Mouse (Mus musculus) intestine, postnatal 0 days (tissue): ENCODE measurements around the gene Tnfrsf23. TPM values are rescaled to one million over a fixed set of nuclear protein-coding genes. Genes with fewer than 3 reads are reported as not detected.

Experiments
- ATAC-seq: fragments of 200-750 bp; cut with Nextera tagmentation; 2 replicates; pipeline ENCODE4 v1.8.0; 2017; ENCODE audit warnings: mild to moderate bottlenecking, moderate TSS enrichment, moderate library complexity
- H3K27ac ChIP-seq: fragments of 300-500 bp; sonication (generic); 2 replicates; pipeline ENCODE4 v1.5.1; 2014; ENCODE audit warnings: mild to moderate bottlenecking, low read depth, low read length, moderate library complexity
- H3K27me3 ChIP-seq: fragments of 300-500 bp; sonication (generic); replicated peaks from 2 replicates; pipeline ENCODE4 v1.6.1; 2014; ENCODE audit warnings: low read length, mixed read lengths; ENCODE audit not compliant: control insufficient read depth, insufficient read depth
- H3K36me3 ChIP-seq: fragments of 300-500 bp; sonication (generic); 2 replicates; pipeline ENCODE4 v1.6.1; 2014; ENCODE audit warnings: mild to moderate bottlenecking, moderate library complexity; ENCODE audit not compliant: control insufficient read depth, insufficient read depth
- H3K4me1 ChIP-seq: fragments of 300-500 bp; sonication (generic); replicated peaks from 2 replicates; pipeline ENCODE4 v1.6.1; 2014; ENCODE audit warnings: antibody characterized with exemption, low read length, mixed read lengths; ENCODE audit not compliant: control insufficient read depth, insufficient read depth
- H3K4me2 ChIP-seq: fragments of 300-500 bp; sonication (generic); replicated peaks from 2 replicates; pipeline ENCODE4 v1.6.1; 2014; ENCODE audit warnings: low read depth, mild to moderate bottlenecking, moderate library complexity
- H3K4me3 ChIP-seq: fragments of 300-500 bp; sonication (generic); 2 replicates; pipeline ENCODE4 v1.5.1; 2014; ENCODE audit warnings: low read depth, low read length
- H3K9ac ChIP-seq: fragments of 300-500 bp; sonication (generic); 2 replicates; pipeline ENCODE4 v1.6.1; 2014; ENCODE audit warnings: mild to moderate bottlenecking, low read depth, low read length
- H3K9me3 ChIP-seq: fragments of 300-500 bp; sonication (generic); 2 replicates; pipeline ENCODE4 v1.6.1; 2016; ENCODE audit warnings: mixed run types; ENCODE audit not compliant: control insufficient read depth
- CTCF ChIP-seq: sonication (generic); IDR thresholded peaks from 2 replicates; pipeline ENCODE4 v1.5.1; 2016; ENCODE audit warnings: low read depth, mild to moderate bottlenecking, control low read depth, antibody characterized with exemption, moderate library complexity
- WGBS: fragments of 180-500 bp; shearing (Covaris S2); extraction: QIAGEN DNeasy Blood & Tissue Kit; methylation state at CpG from one replicate; pipeline ENCODE4 v1.1.7; 2014; 5-methylcytosine and 5-hydroxymethylcytosine counted together
- polyA plus RNA-seq: library from polyadenylated mRNA; unstranded; fragments of >200 nt; fragmentation: Nextera tagmentation; extraction: Ambion mirVana; gene quantifications from 2 replicates; pipeline ENCODE4 v1.2.1, GENCODE M21; 2015

Tnfrsf23 gene
- polyA plus RNA-seq, 1 experiment from 2014 or later = 6.3 TPM

DNA sequence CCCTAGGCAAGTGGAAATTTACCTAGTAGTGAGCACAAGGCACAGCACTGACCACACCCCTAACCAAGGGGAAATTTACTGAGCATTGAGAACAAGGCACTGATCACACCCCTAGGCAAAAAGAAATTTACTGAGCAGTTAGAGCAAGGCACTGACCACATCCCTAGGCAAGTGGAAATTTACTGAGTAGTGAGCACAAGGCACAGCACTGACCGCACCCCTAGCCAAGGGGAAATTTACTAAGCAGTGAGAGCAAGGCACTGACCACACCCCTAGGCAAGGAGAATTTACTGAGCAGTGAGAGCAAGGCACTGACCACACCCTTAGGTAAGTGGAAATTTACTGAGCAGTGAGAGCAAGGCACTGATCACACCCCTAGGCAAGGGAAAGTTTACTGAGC, 49.0 kb downstream of the Tnfrsf23 start:
- no peaks in the 10 kb centered on the region for H3K27me3 ChIP-seq
- no peak overlapping the region for H3K4me2 ChIP-seq
- no peaks in the 10 kb centered on the region for H3K9me3 ChIP-seq
- H3K9ac ChIP-seq = no peak overlapping the region
- WGBS = 93% methylated on average over 1 of the region's 1 CpGs
- H3K27ac ChIP-seq = no peak overlapping the region
- no peak overlapping the region for H3K4me3 ChIP-seq
- TF ChIP-seq CTCF = no peak
- ATAC-seq = no peak
- no peaks in the 10 kb centered on the region for H3K4me1 ChIP-seq
- H3K36me3 ChIP-seq = no peaks in the 10 kb centered on the region

DNA sequence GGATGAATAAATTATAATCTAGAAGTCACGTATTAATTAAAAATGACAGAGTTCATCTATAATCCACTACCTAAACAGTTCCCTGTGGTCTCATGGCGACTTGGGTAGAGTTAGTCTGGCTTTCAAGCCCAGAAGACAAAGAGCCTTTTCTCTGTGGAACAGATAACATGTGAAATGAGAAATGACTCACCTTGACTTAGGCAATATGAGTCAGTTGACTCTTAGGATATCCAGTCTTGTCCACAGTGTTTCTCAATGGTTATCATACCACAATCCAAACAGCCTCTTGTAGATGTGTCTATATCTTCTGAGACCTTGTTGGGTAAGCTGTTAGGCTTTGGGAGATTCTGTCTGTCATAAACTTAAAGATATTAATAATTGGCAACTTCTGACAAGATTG, 54.2 kb downstream of the Tnfrsf23 start:
- H3K27ac ChIP-seq = no peak overlapping the region
- no peak overlapping the region for H3K4me3 ChIP-seq
- H3K9me3 ChIP-seq = no peaks in the 10 kb centered on the region
- H3K4me2 ChIP-seq = no peak overlapping the region
- no peaks in the 10 kb centered on the region for H3K27me3 ChIP-seq
- no peaks in the 10 kb centered on the region for H3K36me3 ChIP-seq
- 49% methylated on average over 2 of the region's 2 CpGs for WGBS
- H3K9ac ChIP-seq = no peak overlapping the region
- no peaks in the 10 kb centered on the region for H3K4me1 ChIP-seq
- TF ChIP-seq CTCF = no peak
- ATAC-seq = no peak

DNA sequence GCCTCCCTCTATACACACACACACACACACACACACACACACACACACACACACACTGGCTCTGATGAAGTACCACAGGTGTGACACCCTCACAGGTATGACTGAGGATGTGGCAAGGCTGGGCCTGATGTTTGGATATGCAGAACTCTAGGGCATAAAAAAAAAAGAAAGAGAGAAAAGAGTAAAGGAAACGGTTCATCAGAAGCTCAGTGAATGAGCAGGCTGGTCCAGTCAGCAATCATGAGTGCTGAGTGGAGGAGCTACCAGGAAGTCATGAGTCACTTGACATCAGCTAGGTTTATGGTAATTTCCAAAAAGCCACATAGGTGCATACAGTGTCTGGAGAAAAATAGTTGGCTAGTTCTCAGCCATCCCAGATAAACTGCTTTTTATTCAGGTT, 56.2 kb downstream of the Tnfrsf23 start:
- H3K4me2 ChIP-seq = no peak overlapping the region
- H3K36me3 ChIP-seq = no peaks in the 10 kb centered on the region
- H3K4me1 ChIP-seq = no peaks in the 10 kb centered on the region
- H3K9ac ChIP-seq = no peak overlapping the region
- no peaks in the 10 kb centered on the region for H3K27me3 ChIP-seq
- WGBS = 15% methylated on average over 1 of the region's 1 CpGs
- H3K9me3 ChIP-seq = no peaks in the 10 kb centered on the region
- no peak overlapping the region for H3K4me3 ChIP-seq
- no peak for ATAC-seq
- no peak overlapping the region for H3K27ac ChIP-seq
- no peak for TF ChIP-seq CTCF

DNA sequence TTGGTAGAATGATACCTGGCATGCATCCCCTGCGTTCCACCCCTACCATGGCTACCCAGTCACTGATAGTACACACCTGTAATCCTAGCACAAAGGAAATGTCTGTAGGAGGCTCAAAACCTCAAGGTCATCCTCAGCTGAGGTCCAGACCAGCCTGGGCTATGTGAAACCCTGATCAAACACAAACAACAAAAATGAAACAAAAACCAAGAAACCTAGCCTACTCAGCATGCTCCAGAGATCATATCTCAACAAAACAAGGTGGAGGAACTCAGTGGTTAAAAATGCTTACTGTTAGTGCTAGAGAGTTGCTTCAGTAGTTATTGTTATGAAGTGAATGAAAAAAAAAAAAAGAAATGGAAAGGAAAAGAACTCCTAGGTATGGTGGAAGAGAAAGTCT, 57.1 kb downstream of the Tnfrsf23 start, which contains the start of gene Tnfrsf26:
Gene Tnfrsf26, minus strand, starts transcription at position 183 of the 400 bp plus-strand sequence.
- WGBS = 100% methylated on average over 1 of the region's 1 CpGs
- no peak for ATAC-seq
- Histone ChIP-seq H3K4me2 (no peak within 1 kb of the TSS), H3K9ac (no peak within 1 kb of the TSS), H3K9me3 (no peaks in the 10 kb centered on the region), H3K36me3 (no peaks in the 10 kb centered on the region), H3K4me1 (no peaks in the 10 kb centered on the region), H3K27ac (no peak within 1 kb of the TSS), H3K27me3 (no peaks in the 10 kb centered on the region), H3K4me3 (no peak within 1 kb of the TSS)
- TF ChIP-seq CTCF = no peak

DNA sequence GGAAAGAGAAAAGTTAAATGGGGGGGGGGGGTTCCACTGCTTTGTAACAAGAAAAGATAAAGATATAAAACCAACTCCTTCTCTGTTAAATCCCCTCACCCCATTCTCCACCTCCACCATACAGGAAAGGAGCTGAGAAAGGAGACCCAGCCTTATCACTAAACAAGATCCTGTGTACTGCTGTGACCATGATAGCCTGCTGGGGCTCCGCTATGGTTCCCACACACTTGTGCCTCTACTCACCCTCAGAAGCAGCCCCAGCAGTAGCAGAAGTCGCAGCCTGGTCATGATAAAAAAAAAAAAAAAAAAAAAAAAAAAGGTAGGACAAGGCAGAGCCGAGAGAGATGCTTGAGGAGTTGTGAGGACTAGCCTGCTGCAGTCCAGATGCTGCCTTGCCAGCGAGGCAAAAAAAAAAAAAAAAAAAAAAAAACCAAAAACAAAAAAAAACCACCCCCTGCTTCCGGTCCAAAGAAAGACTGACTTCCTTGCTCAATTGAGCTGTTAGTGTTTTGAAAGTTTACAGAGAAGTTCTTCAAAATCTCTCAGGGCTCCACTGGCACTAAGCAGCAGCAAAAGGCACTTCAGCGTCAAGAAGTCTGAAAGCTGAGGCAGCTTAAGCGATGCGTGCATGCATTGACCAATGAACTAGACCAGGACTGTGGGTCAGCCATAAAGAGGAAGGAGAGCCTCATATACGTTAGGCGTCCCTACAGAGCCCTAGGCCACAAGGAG, 58.0 kb downstream of the Tnfrsf23 start:
- WGBS = 62% methylated on average over 10 of the region's 10 CpGs
- Histone ChIP-seq H3K36me3 (no peaks in the 10 kb centered on the region), H3K4me1 (no peaks in the 10 kb centered on the region), H3K27ac (no peak overlapping the region), H3K9ac (no peak overlapping the region), H3K4me2 (no peak overlapping the region), H3K4me3 (no peak overlapping the region), H3K9me3 (no peaks in the 10 kb centered on the region), H3K27me3 (no peaks in the 10 kb centered on the region)
- no peak for TF ChIP-seq CTCF
- ATAC-seq = no peak

DNA sequence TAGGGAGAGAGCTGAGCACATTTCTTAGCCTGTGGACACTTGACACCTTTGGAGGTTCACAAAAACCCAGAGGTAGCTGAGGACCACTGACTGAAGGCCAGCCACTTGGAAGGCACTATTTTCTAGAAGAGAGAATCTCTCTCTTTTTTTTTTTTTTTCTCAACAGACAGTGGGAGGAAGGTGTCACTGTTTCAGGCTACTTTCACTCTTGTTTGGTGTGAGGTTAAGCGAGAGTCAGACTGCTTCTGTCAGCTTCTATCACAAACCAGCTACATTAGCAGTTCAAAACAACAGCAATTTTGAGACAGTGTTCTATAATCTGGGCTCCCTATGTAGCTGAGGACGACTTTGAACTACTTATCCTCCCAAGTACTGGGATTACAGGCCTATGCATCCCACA, 59.5 kb downstream of the Tnfrsf23 start:
- H3K9ac ChIP-seq = no peak overlapping the region
- H3K36me3 ChIP-seq = no peaks in the 10 kb centered on the region
- 65% methylated on average over 2 of the region's 2 CpGs for WGBS
- H3K4me3 ChIP-seq = no peak overlapping the region
- no peaks in the 10 kb centered on the region for H3K9me3 ChIP-seq
- H3K27me3 ChIP-seq = no peaks in the 10 kb centered on the region
- no peak for ATAC-seq
- TF ChIP-seq CTCF = no peak
- H3K4me2 ChIP-seq = no peak overlapping the region
- H3K27ac ChIP-seq = no peak overlapping the region
- H3K4me1 ChIP-seq = no peaks in the 10 kb centered on the region
